Mouse (Mus musculus) forebrain, embryonic 10.5 days (tissue): ENCODE results near the gene Zfp646. TPM values are rescaled to one million over a fixed set of nuclear protein-coding genes. Genes with fewer than 3 reads are reported as not detected.
A peak's percentile ranks its signal among the peaks of the same experiment; 100 is the strongest.
"Not testable (repeated sequence)": the region's sequence is repeated elsewhere in the genome, so short reads cannot be mapped to it uniquely, and the experiment has no call there.

Experiments used
- DNase-seq: peaks from one replicate; pipeline ENCODE4 v3.0.0-alpha.2; 2017; ENCODE audit warnings: low spot score; ENCODE audit errors: extremely low spot score
- H3K27ac ChIP-seq: fragments of 300-500 bp; sonication (generic); 2 replicates; pipeline ENCODE4 v1.5.1; 2016; ENCODE audit warnings: mild to moderate bottlenecking
- H3K27me3 ChIP-seq: fragments of 300-500 bp; sonication (generic); 2 replicates; pipeline ENCODE4 v1.6.1; 2016; ENCODE audit warnings: mild to moderate bottlenecking; ENCODE audit not compliant: poor library complexity, severe bottlenecking
- H3K36me3 ChIP-seq: fragments of 300-500 bp; sonication (generic); replicated peaks from 2 replicates; pipeline ENCODE4 v1.6.1; 2016; ENCODE audit warnings: mild to moderate bottlenecking, moderate library complexity
- H3K4me1 ChIP-seq: fragments of 300-500 bp; sonication (generic); 2 replicates; pipeline ENCODE4 v1.6.1; 2016
- H3K4me3 ChIP-seq: fragments of 300-500 bp; sonication (generic); 2 replicates; pipeline ENCODE4 v1.5.1; 2016; ENCODE audit warnings: mild to moderate bottlenecking, moderate library complexity
- H3K9me3 ChIP-seq: fragments of 300-500 bp; sonication (generic); 2 replicates; pipeline ENCODE4 v1.6.1; 2016; ENCODE audit warnings: mild to moderate bottlenecking, moderate library complexity
- WGBS: fragments of 180-500 bp; shearing (Covaris S2); methylation state at CpG from one replicate; pipeline ENCODE4 v1.1.7; 2016; 5-methylcytosine and 5-hydroxymethylcytosine counted together
- polyA plus RNA-seq: library from polyadenylated mRNA; unstranded; fragments of >200 nt; fragmentation: Nextera tagmentation; extraction: Ambion mirVana; gene quantifications from 2 replicates; pipeline ENCODE4 v1.2.1, GENCODE M21; 2016

The Zfp646 gene
- polyA plus RNA-seq: 18.6 and 19.5 TPM in 2 replicates

- H3K27ac ChIP-seq: peak within 1 kb of the TSS; percentile 99
- peaks cover 27% of the 10 kb centered on the region for H3K4me1 ChIP-seq
- peak within 1 kb of the TSS; percentile 93 for H3K4me3 ChIP-seq
- under 1% methylated on average over 41 of the region's 41 CpGs for WGBS
- H3K36me3 ChIP-seq: peaks cover 64% of the 10 kb centered on the region
- H3K9me3 ChIP-seq: 0 out of 2 replicates have a peak, but pooled peaks cover 4% of the 10 kb centered on the region
- peak; percentile 90 for DNase-seq
- no peaks in the 10 kb centered on the region for H3K27me3 ChIP-seq
These were observed at the start of gene Zfp646 for GRCm38 (mm10) chr7:127876041-127876466. Gene Zfp646, plus strand, starts transcription at chr7:127876221.

GRCm38 (mm10) chr7:127835550-127835949 lies 40.5 kb upstream of the Zfp646 start:
- Histone ChIP-seq H3K27ac (no peak overlapping the region), H3K4me3 (no peak overlapping the region), H3K9me3 (no peaks in the 10 kb centered on the region), H3K4me1 (no peaks in the 10 kb centered on the region), H3K27me3 (0 out of 2 replicates have a peak, but pooled peaks cover 11% of the 10 kb centered on the region), H3K36me3 (no peaks in the 10 kb centered on the region)
- no peak for DNase-seq
- 83% methylated on average over 2 of the region's 2 CpGs for WGBS

- Histone ChIP-seq H3K27me3 (0 out of 2 replicates have a peak, but pooled peaks cover 12% of the 10 kb centered on the region), H3K4me3 (no peak overlapping the region), H3K36me3 (no peaks in the 10 kb centered on the region), H3K9me3 (no peaks in the 10 kb centered on the region), H3K27ac (no peak overlapping the region), H3K4me1 (peaks cover 15% of the 10 kb centered on the region)
- no peak for DNase-seq
- 96% methylated on average over 5 of the region's 5 CpGs for WGBS
These were observed 38.5 kb upstream of the Zfp646 start for GRCm38 (mm10) chr7:127837473-127837872.

- not testable (repeated sequence) for H3K4me3 ChIP-seq, DNase-seq, H3K9me3 ChIP-seq, H3K36me3 ChIP-seq, H3K27ac ChIP-seq
- 0 out of 2 replicates have a peak, but pooled peaks cover 12% of the 10 kb centered on the region for H3K27me3 ChIP-seq
- 86% methylated on average over 4 of the region's 4 CpGs for WGBS
- H3K4me1 ChIP-seq: peaks cover 19% of the 10 kb centered on the region
These were observed 38.1 kb upstream of the Zfp646 start for GRCm38 (mm10) chr7:127837878-127838277.

GRCm38 (mm10) chr7:127840031-127840430 lies 36.0 kb upstream of the Zfp646 start:
- 80% methylated on average over 2 of the region's 2 CpGs for WGBS
- not testable (repeated sequence) for DNase-seq, H3K27ac ChIP-seq, H3K4me3 ChIP-seq, H3K9me3 ChIP-seq
- peaks cover 13% of the 10 kb centered on the region for H3K36me3 ChIP-seq
- H3K4me1 ChIP-seq: peaks cover 19% of the 10 kb centered on the region
- 0 out of 2 replicates have a peak, but pooled peaks cover 12% of the 10 kb centered on the region for H3K27me3 ChIP-seq

GRCm38 (mm10) chr7:127840886-127841285 lies 35.1 kb upstream of the Zfp646 start:
- peak; percentile 19 for DNase-seq
- 6% methylated on average over 15 of the region's 15 CpGs for WGBS
- 0 out of 2 replicates have a peak, but pooled peaks cover 12% of the 10 kb centered on the region for H3K27me3 ChIP-seq

GRCm38 (mm10) chr7:127841340-127842000 lies 34.6 kb upstream of the Zfp646 start:
- Histone ChIP-seq H3K27ac (peak overlapping the region; percentile 87), H3K36me3 (peaks cover 20% of the 10 kb centered on the region), H3K4me3 (peak overlapping the region; percentile 86), H3K4me1 (peaks cover 19% of the 10 kb centered on the region), H3K9me3 (no peaks in the 10 kb centered on the region), H3K27me3 (0 out of 2 replicates have a peak, but pooled peaks cover 12% of the 10 kb centered on the region)
- DNase-seq: peak; percentile 89
- WGBS: under 1% methylated on average over 46 of the region's 46 CpGs

More at GRCm38 (mm10) chr7:127840886-127841285, 35.1 kb upstream of the Zfp646 start:
- Histone ChIP-seq H3K27ac (peak overlapping the region; percentile 87), H3K36me3 (peaks cover 14% of the 10 kb centered on the region), H3K9me3 (no peaks in the 10 kb centered on the region), H3K4me3 (peak overlapping the region; percentile 86), H3K4me1 (peaks cover 19% of the 10 kb centered on the region)

- Histone ChIP-seq H3K4me1 (peaks cover 19% of the 10 kb centered on the region), H3K9me3 (no peaks in the 10 kb centered on the region), H3K4me3 (peak overlapping the region; percentile 86), H3K27me3 (0 out of 2 replicates have a peak, but pooled peaks cover 12% of the 10 kb centered on the region), H3K27ac (peak overlapping the region; percentile 87), H3K36me3 (peaks cover 25% of the 10 kb centered on the region)
- WGBS: under 1% methylated on average over 40 of the region's 40 CpGs
- peak; percentile 75 for DNase-seq
These were observed 33.9 kb upstream of the Zfp646 start for GRCm38 (mm10) chr7:127842001-127842718.

- H3K27me3 ChIP-seq: no peaks in the 10 kb centered on the region
- WGBS: 83% methylated on average over 6 of the region's 6 CpGs
- H3K4me1 ChIP-seq: no peaks in the 10 kb centered on the region
- H3K4me3 ChIP-seq: no peak overlapping the region
- no peak overlapping the region for H3K27ac ChIP-seq
- peaks cover 16% of the 10 kb centered on the region for H3K36me3 ChIP-seq
- no peak for DNase-seq
- H3K9me3 ChIP-seq: no peaks in the 10 kb centered on the region
These were observed 25.8 kb upstream of the Zfp646 start for GRCm38 (mm10) chr7:127849973-127850875.

- H3K4me1 ChIP-seq: no peaks in the 10 kb centered on the region
- 81% methylated on average over 5 of the region's 5 CpGs for WGBS
- DNase-seq: no peak
- H3K4me3 ChIP-seq: no peak overlapping the region
- H3K27me3 ChIP-seq: no peaks in the 10 kb centered on the region
- no peaks in the 10 kb centered on the region for H3K9me3 ChIP-seq
- H3K36me3 ChIP-seq: peaks cover 15% of the 10 kb centered on the region
- H3K27ac ChIP-seq: no peak overlapping the region
These were observed 25.1 kb upstream of the Zfp646 start for GRCm38 (mm10) chr7:127850906-127851305.

- Histone ChIP-seq H3K27me3 (no peaks in the 10 kb centered on the region), H3K9me3 (no peaks in the 10 kb centered on the region), H3K27ac (no peak overlapping the region), H3K4me3 (no peak overlapping the region), H3K4me1 (no peaks in the 10 kb centered on the region), H3K36me3 (peaks cover 5% of the 10 kb centered on the region)
- DNase-seq: no peak
- 90% methylated on average over 6 of the region's 6 CpGs for WGBS
These were observed 17.8 kb upstream of the Zfp646 start for GRCm38 (mm10) chr7:127858258-127858657.

- H3K36me3 ChIP-seq: peaks cover 78% of the 10 kb centered on the region
- H3K4me1 ChIP-seq: no peaks in the 10 kb centered on the region
- WGBS: 95% methylated on average over 12 of the region's 12 CpGs
- no peak overlapping the region for H3K27ac ChIP-seq
- no peaks in the 10 kb centered on the region for H3K27me3 ChIP-seq
- 0 out of 2 replicates have a peak overlapping the region, but pooled peaks have one; percentile 2 for H3K4me3 ChIP-seq
- H3K9me3 ChIP-seq: no peaks in the 10 kb centered on the region
- DNase-seq: no peak
These were observed 9.6 kb upstream of the Zfp646 start for GRCm38 (mm10) chr7:127866434-127866833.
